Mouse (Mus musculus) layer of hippocampus, adult 2 months (tissue): ENCODE results near the gene Abcg4. TPM values are rescaled to one million over a fixed set of nuclear protein-coding genes. Genes with fewer than 3 reads are reported as not detected.
"Not testable (repeated sequence)": the region's sequence is repeated elsewhere in the genome, so short reads cannot be mapped to it uniquely, and the experiment has no call there.

Experiments used
- DNase-seq, 2 experiments: peaks; one replicate each; pipeline ENCODE4 v3.0.0; 2022; ENCODE audit warnings: low spot score in 2 of 2
- H3K27ac ChIP-seq: fragments of 200-600 bp; 2 replicates; pipeline ENCODE4 v1.8.1; 2022
- H3K4me3 ChIP-seq: fragments of 200-600 bp; 2 replicates; pipeline ENCODE4 v1.8.1; 2022; ENCODE audit warnings: mild to moderate bottlenecking
- CTCF ChIP-seq: fragments of 200-600 bp; conservative IDR thresholded peaks from 2 replicates; pipeline ENCODE4 v1.8.1; 2022; ENCODE audit warnings: antibody characterized with exemption, mild to moderate bottlenecking, moderate library complexity
- total RNA-seq, 2 experiments: library from RNA; stranded (reverse); gene quantifications; 2 replicates each; pipeline ENCODE4 v1.2.3; 2021

Gene Abcg4
- total RNA-seq, 2 experiments from 2014 or later, result 67.9 to 71.4 TPM

GRCm38 (mm10) chr9:44327064-44327711 lies 38.8 kb upstream of the Abcg4 start:
- H3K4me3 ChIP-seq, result peak overlapping the region; percentile 84
- no peak for DNase-seq
- H3K27ac ChIP-seq, result peak overlapping the region; percentile 92
- no peak for TF ChIP-seq CTCF

- Histone ChIP-seq H3K27ac (peak overlapping the region; percentile 92), H3K4me3 (peak overlapping the region; percentile 84)
- peak; percentile 81 to 90 for DNase-seq
- TF ChIP-seq CTCF, result no peak
Observed at GRCm38 (mm10) chr9:44326371-44327063, 38.1 kb upstream of the Abcg4 start.

GRCm38 (mm10) chr9:44325768-44326370 lies 37.5 kb upstream of the Abcg4 start, which contains the start of gene Dpagt1:
Dpagt1 (plus strand) TSS chr9:44326019.
- TF ChIP-seq CTCF, result no peak

GRCm38 (mm10) chr9:44325032-44325767 lies 36.8 kb upstream of the Abcg4 start:
- Histone ChIP-seq H3K4me3 (peak overlapping the region; percentile 84; the same call in 1 of the 2 replicates), H3K27ac (peak overlapping the region; percentile 92)
- TF ChIP-seq CTCF, result peak; percentile 21; the same call in 1 of the 2 replicates
- DNase-seq, result not testable (repeated sequence)

More at GRCm38 (mm10) chr9:44325768-44326370, 37.5 kb upstream of the Abcg4 start, which contains the start of gene Dpagt1:
- peak in 1 of 2 experiments; percentile 73 for DNase-seq
- Histone ChIP-seq H3K27ac (peak within 1 kb of the TSS; percentile 92), H3K4me3 (peak within 1 kb of the TSS; percentile 84)

- H3K4me3 ChIP-seq, result no peak overlapping the region
- TF ChIP-seq CTCF, result no peak
- no peak for DNase-seq
- H3K27ac ChIP-seq, result peak overlapping the region; percentile 40; the same call in 1 of the 2 replicates
Observed at GRCm38 (mm10) chr9:44324147-44324546, 35.7 kb upstream of the Abcg4 start.

GRCm38 (mm10) chr9:44323656-44324055 lies 35.2 kb upstream of the Abcg4 start:
- H3K27ac ChIP-seq, H3K4me3 ChIP-seq, DNase-seq: not testable (repeated sequence)
- peak; percentile 43; the same call in 1 of the 2 replicates for TF ChIP-seq CTCF

- DNase-seq, result peak; percentile 48 to 58
- TF ChIP-seq CTCF, result no peak
- Histone ChIP-seq H3K4me3 (peak overlapping the region; percentile 98), H3K27ac (peak overlapping the region; percentile 95)
Observed at GRCm38 (mm10) chr9:44320799-44321133, 32.4 kb upstream of the Abcg4 start.

GRCm38 (mm10) chr9:44319887-44320798 lies 31.7 kb upstream of the Abcg4 start, which contains the start of gene C2cd2l:
C2cd2l (minus strand) TSS chr9:44320285.
- Histone ChIP-seq H3K27ac (peak within 1 kb of the TSS; percentile 95), H3K4me3 (peak within 1 kb of the TSS; percentile 98)
- peak; percentile 93 to 96 for DNase-seq
- no peak for TF ChIP-seq CTCF

GRCm38 (mm10) chr9:44319105-44319886 lies 30.9 kb upstream of the Abcg4 start:
- TF ChIP-seq CTCF, result no peak
- peak overlapping the region; percentile 98 for H3K4me3 ChIP-seq
- H3K27ac ChIP-seq, result peak overlapping the region; percentile 95
- no peak for DNase-seq

- H3K27ac ChIP-seq, result peak overlapping the region; percentile 95
- no peak for DNase-seq
- no peak for TF ChIP-seq CTCF
- peak overlapping the region; percentile 98 for H3K4me3 ChIP-seq
Observed at GRCm38 (mm10) chr9:44318826-44319095, 30.3 kb upstream of the Abcg4 start.
